Mouse (Mus musculus): ENCODE results near the gene Col4a3bp. TPM values are rescaled to one million over a fixed set of nuclear protein-coding genes. Genes with fewer than 3 reads are reported as not detected.

Gene Col4a3bp
- polyA plus RNA-seq, 1 experiment from 2014 or later: 9.0 TPM

DNA sequence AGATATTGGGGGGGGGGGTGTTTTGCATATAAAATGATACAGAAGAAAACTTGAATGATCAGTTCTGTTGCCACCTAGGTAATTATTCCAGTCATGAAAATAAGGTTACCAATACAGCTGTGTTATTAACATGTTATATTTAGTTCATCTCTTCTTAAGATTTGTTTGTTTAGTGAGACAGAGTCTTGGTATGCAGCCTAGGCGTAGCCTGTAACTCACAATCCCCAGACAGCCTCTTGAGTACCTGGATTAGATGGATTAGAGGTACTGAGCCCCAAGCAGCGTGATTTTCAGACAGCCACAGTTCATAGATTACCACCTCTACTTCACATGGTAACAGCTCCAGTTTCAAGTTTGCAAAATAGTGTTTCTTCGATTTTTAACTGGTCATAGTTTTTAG lies 4.3 kb upstream of the Col4a3bp start:
- no peak for DNase-seq (ENCODE audit: low spot score)

DNA sequence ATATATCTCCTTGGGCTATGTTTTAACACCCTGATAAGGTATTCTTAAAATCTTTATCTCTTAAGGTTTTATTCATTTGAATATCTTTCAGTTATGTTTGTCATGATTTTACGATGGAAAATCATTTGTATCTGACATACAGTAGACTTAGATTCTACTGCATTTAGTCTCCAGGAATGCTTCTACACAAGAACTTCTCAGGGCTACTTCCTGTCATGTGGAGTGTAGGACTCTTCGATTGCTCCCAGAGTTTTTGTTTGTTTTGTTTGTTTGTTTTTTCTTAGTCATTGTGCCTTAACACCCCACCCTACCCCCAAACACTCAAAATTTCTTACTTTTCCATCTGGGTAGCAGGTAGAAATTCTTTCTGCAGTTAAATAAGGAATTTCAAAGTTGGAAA lies 1.0 kb upstream of the Col4a3bp start:
- DNase-seq (ENCODE audit: low spot score): no peak

DNA sequence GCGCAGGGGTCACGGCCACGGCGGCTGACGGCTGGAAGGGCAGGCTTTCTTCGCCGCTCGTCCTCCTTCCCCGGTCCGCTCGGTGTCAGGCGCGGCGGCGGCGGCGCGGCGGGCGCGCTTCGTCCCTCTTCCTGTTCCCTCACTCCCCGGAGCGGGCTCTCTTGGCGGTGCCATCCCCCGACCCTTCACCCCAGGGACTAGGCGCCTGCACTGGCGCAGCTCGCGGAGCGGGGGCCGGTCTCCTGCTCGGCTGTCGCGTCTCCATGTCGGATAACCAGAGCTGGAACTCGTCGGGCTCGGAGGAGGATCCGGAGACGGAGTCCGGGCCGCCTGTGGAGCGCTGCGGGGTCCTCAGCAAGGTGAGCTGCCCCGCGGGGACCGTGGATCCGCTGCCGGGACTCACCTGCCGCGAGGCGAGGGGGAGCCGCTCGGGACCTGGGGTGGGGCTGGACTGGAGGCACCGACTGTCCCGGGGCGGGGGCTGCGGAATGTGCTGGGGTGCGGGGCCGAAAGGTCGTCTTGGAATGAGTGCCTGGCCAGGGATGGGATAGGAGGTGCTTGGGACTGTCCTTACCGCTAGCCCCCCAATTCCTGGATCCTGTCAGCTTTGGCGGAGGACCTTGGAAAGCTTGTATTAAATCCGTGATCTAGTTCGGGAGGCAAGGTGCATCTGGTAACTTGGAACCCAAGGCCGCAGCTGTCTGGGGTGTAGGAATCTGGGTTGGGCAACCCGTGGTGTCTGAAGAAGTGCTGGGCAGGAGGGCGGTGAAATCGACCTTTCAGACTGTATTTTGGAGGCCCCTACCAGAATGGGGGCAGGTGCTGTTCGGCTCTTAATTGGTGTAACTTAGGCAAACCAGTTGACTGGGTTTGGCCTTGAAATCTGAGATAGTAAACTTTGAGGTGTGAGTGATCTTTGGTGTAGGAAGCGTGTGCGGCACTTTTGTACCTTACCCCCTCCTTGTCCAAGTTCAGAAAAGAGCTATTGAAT lies 778 bp downstream of the Col4a3bp start:
- peak; percentile 20 for DNase-seq (ENCODE audit: low spot score)

DNA sequence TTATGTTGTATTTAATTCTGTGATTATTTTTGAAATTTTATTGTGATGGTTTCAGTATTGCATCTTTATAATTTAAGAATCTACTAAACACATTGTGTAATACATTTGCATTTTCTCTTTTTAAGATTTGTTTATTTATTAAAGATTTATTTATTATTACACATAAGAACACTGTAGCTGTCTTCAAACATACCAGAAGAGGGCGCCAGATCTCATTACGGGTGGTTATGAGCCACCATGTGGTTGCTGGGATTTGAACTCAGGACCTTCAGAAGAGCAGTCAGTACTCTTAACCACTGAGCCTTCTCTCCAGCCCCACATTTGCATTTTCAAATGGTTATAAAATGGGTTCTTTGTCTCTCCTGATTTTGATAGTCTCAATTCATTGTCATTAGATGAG lies 2.1 kb downstream of the Col4a3bp start:
- DNase-seq (ENCODE audit: low spot score): peak; percentile 14

DNA sequence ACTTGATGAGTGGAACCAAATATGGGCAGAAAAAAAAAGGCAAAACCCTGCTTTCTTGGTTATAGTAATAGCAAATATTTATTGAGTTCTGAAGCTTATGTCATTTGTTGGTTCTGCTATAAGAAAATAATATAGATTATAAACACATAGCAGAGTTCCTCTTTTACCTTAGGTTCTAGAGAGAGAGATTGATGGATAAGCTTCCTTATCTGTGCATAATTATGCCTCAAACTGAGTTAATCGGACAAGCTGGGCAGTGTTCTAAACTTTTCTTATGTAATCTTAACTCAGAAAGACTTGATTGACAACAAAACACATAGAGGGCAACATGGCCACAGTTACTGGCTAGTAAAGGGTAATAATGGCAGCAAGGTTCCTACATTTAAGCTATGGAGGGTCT lies 4.8 kb downstream of the Col4a3bp start:
- DNase-seq (ENCODE audit: low spot score): no peak

DNA sequence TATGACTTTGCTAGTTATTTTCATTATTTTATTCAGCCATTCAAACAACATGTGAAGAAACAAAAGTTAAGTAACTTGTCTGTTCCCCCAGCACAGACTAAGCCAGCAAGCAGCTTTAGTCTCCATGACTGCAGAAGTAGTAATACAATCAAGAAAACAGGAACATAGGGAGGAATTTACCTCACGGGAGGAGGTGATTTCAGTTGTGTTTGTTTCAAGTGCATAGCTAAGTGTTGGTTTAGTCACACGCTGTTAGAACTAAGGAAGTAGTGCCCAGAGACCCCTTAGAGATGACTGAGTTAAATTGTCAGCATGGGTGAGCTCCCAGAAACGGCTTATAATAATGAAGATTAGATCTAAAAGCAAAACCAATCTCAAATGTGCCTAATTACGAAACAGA lies 5.5 kb downstream of the Col4a3bp start:
- DNase-seq (ENCODE audit: low spot score): no peak

DNA sequence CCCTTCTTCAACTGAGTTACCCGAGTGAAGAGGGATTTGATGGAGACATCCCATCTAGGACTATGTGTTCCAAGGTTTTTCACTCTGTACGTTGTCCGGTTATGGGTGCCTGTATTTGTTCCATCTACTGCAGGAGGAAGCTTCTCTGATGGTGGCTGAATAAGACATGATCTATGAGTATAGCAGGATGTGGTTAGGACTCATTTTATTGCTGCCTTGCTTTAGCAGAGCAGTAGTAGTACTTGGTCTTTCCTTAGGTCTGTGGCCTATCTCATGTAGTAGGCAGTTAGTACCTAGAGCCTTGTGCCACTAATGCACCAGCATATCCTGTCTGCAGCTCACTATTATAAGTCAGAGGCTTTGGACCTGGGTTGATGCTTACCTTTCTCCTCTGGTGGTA lies 12.7 kb downstream of the Col4a3bp start:
- DNase-seq (ENCODE audit: low spot score): peak; percentile 11

DNA sequence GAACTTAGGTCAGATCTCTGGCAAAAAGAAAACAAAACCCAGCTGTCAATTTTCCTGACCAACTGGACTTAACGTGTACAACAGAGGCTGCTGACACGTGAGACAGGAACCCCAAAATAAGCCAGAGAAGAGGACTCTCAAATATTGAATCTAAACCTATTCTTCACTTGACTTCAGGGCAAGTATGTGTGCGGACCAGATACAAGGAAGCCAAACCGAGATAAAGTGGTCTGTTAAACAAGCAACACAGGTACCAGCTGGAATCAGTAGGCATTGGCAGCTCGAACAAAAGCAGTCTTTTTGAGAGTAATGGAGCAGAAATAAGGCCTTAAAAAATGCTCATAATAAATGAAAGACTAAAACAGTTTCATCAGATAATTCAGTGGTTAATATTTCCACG lies 25.6 kb downstream of the Col4a3bp start:
- DNase-seq (ENCODE audit: low spot score): no peak

DNA sequence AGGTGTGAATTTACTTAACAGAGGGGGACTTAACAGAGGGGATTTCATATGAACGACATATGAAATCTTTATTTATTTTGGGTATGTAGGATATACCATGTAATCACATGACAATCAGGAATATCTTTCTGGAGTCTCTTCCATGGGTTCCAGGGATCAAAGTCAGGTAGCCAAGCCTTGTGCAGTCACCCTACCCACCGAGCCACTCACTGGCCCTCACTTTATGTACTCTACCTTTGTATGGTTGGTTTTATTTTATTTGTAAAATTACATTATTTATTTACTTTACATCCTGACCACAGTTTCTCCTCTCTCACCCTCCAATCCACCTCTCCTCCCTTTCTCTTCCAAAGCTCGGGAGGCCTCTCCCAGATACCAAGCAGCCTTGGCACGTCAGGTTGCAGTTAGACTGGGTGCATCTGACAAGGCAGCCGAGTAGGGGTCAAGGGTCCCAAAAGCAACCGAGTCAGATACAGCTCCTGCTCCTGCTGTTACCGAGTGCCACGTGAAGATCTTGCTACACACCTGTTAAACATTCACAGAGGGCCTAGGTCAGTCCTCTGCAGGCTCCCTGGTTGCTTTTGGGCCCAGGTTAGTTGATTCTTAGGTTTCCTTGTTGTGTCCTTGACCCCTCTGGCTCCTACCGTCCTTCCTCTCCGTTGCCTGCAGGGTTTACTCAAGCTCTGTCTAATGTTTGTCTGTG lies 28.0 kb downstream of the Col4a3bp start:
- DNase-seq (ENCODE audit: low spot score): no peak

DNA sequence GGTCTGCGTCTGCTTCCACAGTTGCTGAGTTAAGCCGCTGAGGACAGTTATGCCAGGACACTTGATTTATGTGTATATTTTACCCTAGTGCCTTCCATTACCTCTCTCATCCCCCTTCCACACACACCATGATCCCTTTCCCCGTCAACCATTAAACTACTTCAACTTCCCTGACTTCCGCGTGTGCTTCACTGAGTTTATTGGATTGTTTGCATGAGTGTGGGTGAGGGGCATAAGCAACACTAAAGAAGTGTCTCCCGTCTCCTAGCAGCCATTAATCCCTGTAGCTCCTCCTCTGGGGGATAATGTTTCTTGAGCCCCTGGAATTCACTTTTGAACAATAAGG lies 28.6 kb downstream of the Col4a3bp start:
- DNase-seq (ENCODE audit: low spot score): no peak

DNA sequence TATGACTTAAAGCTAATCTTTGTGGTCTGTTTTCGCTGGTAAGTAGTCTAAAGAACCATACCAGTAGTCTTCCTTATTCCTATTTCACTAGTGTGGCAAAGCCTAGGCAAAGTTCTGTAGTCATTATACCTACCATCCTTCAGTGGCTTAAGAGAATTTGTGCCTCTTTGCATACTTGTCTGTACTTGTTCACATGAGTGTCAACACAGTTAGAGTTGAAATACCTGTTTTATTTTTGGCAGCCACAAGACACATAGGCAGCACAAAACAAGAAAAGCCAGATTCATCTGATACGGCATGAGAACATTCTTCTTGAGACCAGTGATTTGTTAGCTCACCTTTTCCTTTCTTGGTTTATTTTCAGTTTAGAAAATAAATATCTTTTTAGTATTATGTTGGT lies 31.8 kb downstream of the Col4a3bp start:
- DNase-seq (ENCODE audit: low spot score): no peak

DNA sequence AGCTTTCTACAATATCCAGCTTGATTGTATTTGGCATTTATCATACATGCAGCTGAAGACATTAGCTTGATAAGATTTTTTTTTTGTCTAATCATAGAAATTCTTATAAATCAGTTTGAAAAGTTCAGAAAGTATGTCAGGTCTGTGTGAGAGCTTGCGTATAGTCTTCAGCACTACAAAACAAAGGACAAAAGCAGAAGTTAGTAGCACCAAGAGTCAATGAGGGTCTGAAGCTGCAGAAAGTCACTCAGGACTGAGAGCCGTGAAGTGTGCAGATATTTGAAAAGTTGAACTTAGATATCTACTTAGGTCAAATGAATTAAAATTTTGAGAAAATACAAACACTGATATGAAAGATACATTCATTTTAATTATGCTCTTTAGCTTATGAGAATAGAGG lies 36.7 kb downstream of the Col4a3bp start:
- DNase-seq (ENCODE audit: low spot score): no peak

DNA sequence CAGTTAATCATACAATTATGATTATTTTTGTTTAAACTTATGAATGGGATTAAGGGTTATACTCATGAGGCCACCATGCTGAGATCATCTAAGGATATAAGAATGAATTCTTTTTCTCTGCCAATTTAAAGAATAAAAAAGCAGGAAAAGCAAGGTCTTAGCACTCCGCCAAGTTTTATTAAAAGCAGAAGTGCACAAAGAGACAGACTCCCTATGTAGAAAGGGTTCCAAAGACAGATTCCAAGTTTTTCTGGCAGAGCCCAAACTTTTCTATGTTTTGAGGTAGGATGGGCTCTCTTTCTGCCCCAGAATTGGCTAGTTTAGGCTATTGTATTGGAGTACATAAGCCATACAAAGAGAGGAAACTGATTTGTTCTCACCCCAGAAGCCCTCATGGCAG lies 37.6 kb downstream of the Col4a3bp start:
- no peak for DNase-seq (ENCODE audit: low spot score)

DNA sequence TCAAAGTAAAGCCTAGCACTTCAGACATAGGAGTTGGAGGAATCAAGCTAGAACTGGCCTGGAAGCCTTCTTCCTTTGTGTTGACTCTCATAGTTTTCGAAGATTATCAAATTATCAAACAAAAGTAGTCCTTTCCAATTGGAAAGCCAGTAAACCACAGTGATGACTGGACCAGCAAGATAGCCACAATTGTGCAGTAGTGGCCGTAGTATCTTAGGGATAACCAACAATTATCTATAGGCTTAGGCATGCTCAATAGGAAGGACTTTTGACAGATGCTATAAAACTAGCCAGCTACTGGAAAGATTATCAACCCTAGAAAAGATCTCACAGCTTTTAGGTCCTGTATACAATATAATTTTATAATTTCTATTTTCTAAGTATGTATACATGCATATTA lies 41.8 kb downstream of the Col4a3bp start:
- DNase-seq (ENCODE audit: low spot score): no peak

DNA sequence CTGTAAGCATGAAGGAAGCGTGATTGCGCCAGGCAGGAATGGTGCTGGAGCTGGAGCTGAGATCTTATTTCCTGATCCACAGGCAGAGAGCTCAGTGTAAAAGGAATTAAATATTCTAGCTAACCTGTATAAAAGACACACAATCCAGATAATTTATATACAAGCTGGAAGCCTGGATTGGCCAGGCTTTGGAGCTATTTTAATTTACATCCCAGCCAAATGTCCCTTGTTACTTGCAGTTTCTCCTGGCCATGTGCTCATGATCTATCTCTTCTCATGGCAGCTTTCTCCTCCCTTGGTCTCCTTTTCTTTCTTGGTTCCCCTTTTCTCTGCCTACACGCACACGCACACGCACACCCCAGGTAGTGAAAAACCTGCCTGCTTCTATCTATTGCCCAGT lies 44.1 kb downstream of the Col4a3bp start:
- DNase-seq (ENCODE audit: low spot score): no peak

DNA sequence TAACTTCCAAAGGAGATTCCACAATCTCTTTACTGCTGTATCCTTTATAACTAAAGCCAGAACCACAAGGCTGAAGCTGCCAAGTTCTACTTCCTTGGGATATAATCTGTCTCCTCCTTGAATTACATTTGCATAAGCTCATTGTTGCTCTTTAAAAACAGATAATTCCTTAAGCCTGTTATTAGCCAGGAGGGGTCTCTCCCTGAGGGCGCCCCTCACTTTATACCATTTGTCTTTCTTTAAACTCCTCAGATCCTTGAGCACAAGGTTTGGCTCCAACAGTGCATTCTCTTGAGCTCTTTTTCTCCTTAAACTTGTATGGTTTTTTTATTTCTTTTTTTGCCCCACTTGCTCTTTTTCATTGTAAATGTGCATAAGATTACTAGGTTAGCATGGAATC lies 46.2 kb downstream of the Col4a3bp start:
- DNase-seq (ENCODE audit: low spot score): no peak

DNA sequence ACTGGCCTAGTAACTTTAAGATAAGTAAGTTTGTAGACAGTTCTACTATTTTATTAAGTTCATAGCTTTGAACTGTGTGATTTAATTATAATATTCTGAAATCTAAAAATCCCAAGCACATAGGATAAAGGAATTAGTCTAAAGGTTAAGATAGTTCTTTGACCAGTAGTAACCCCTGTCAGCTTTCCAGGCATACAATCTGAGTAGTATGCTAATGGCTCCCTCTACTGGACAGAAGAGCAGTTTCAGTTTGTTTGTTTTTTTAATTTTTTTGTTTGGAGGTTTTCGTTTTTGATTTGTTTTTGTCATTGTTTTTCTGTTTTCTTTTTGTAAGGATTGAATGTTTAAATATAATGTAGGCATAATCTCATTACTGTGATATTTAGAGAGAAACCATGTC lies 51.2 kb downstream of the Col4a3bp start:
- DNase-seq (ENCODE audit: low spot score): peak; percentile 48

DNA sequence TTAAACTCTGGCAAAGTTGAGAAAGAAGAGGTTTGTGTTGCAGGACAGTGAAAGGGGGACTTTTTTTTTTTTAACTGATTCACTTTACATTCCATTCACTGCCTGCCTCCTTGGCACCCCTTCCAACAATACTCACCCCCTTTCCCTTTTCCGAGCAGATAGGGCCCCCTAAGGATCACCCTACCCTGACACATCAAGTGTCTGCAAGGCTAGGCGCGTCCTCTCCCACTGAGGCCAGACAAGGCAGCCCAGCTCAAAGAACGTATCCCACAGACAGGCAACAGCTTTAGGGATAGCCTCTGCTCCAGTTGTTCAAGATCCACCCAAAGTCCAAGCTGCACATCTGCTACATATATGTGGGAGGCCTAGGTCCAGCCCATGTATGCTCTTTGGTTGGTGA lies 51.7 kb downstream of the Col4a3bp start:
- no peak for DNase-seq (ENCODE audit: low spot score)

DNA sequence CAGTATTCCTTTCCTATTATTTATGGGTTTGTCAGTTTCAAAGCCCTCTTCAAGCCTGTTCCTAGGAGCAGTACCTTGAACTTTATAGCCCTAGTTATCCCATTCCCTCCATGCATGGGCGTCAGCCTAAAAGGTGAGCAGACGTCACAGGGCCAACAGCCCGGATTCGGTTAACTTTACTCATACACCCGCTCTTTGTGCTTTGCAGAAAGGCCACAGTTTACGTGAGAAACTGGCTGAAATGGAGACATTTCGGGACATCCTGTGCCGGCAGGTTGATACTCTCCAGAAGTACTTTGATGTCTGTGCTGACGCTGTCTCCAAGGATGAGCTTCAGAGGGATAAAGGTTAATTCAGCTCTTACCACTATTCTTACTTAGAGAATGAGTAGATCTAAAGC lies 56.8 kb downstream of the Col4a3bp start:
- DNase-seq (ENCODE audit: low spot score): no peak

DNA sequence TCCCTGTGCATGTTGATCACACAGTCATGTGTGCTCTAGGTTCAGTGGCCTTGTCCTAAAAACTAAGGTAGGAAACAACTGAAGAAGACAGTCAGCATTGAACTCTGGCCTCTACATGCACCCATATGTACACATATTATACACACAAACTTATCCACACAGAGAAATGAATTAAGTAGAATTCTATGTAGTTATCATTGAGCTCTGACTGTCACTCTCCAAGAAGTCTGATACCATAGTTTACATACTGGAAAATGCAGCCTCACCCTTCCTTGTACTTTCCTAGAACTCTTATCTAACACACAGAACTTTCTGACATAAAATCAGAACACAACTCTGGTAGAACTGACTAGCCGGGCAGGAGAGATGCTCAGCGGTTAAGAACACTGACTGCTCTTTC lies 61.8 kb downstream of the Col4a3bp start:
- no peak for DNase-seq (ENCODE audit: low spot score)

DNA sequence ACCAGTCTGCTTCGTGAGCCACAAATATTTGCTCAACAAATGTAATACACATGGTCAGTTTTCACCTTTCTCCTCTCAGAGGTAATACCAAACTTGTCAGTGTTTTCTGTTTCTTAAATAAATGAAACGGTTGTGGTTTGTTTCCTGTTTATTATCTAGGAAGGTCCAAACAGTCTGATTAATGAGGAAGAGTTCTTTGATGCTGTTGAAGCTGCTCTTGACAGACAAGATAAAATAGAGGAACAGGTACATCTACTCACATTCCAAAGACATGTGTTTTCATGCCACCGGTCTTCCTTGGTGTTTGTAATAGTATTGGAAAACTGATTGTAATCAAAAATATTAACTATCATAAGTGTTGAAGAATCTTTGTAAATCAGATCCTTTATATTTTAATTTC lies 72.2 kb downstream of the Col4a3bp start:
- DNase-seq (ENCODE audit: low spot score): no peak

DNA sequence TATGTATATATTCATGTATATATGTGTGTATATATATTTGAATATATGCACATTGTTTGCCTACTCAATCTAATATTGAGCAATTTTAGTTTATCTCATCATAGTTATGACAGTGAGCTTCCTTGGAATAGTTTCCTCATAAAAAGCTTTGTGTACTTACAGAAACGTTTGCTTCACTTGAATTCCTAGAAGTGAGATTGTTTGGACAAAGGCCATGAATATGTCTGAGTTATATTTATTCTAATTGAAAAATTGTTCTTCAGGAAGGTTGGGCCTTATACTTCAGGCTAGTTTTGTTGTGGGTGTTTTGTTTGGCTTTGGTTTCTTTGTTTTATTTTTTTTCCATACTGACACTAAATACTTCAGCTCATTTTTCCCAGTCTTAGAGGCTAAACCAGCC lies 78.5 kb downstream of the Col4a3bp start:
- DNase-seq (ENCODE audit: low spot score): no peak

DNA sequence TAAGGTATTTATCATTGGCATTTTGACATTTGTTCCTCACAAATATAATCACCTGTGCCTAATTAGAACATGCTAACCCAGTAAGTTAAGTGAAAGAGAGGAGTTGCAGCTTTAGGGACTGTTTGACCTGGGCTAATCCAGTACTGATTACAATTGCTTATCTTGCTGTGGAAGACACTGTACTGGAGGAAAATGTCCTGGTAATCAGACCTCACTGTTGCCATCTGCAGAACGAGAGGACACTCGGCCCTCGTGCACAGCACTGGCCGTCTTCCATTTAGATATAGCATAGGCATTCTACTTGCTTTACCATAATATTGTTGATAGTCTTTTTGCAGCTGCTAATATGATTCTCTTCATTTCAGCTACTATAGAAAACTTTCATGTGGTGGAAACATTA lies 88.0 kb downstream of the Col4a3bp start:
- DNase-seq (ENCODE audit: low spot score): no peak

Measured in thymus, postnatal 0 days (tissue).